8 mouse cellular contexts compared by ENCODE assay signal in genomic region chr5:122643701-122644100, GRCm38 (mm10). TPM values are rescaled to one million over a fixed set of nuclear protein-coding genes. Genes with fewer than 3 reads are reported as not detected.
DNase-seq lines count a peak whose midpoint lies in the region; ATAC-seq lines count a peak whose summit lies in the region.

TSS of gene P2rx7 (plus strand) at chr5:122643911.

- ATAC-seq in common myeloid progenitor, adult 5-6 weeks (replicated peaks; ENCODE audit: low read depth, poor library complexity, severe bottlenecking): peak; percentile 23; the same call in 1 of the 2 replicates
- ATAC-seq in megakaryocyte, adult 5-6 weeks (ENCODE audit: poor library complexity, severe bottlenecking): peak; percentile 74
- no peak; the same call in 1 of the 2 replicates for ATAC-seq in megakaryocyte-erythroid progenitor cell, adult 5-6 weeks (replicated peaks; ENCODE audit: low FRiP score, low TSS enrichment, poor library complexity, severe bottlenecking)

- peak; percentile 16 to 62 for DNase-seq in urinary bladder, adult 18-20 months (ENCODE audit: low spot score in 2 of 2)
- no peak for DNase-seq in urinary bladder, postnatal 10 days (ENCODE audit: low spot score)
- DNase-seq in heart, postnatal 4 days: peak; percentile 66
- DNase-seq in layer of hippocampus, postnatal 10 days (ENCODE audit: low spot score in 2 of 2): peak; percentile 50 to 70
- peak; percentile 38 to 65 for DNase-seq in spleen, postnatal 4 days (ENCODE audit: low spot score in 2 of 2)

RNA-seq across cellular contexts. Expression of gene P2rx7, which starts in this region (rescaled TPM):
- total RNA-seq in common myeloid progenitor, adult 5-6 weeks (2017): 5.2 and 5.3 TPM in 2 replicates
- total RNA-seq in heart, postnatal 4 days (2021): 1 to 10 TPM; 3.1 to 3.5 TPM
- 1 to 10 TPM; 8.6 to 8.9 TPM for total RNA-seq in layer of hippocampus, postnatal 10 days (2021)
- total RNA-seq in megakaryocyte, adult 5-6 weeks (2015): 35.5 and 35.6 TPM in 2 replicates
- total RNA-seq in megakaryocyte, adult 5-6 weeks (2017): 61.2 and 76.5 TPM in 2 replicates
- 1.2 and 3.0 TPM in 2 replicates for total RNA-seq in megakaryocyte-erythroid progenitor cell, adult 5-6 weeks (2014; fragmentation: Nextera tagmentation)
- 1.9 and 2.9 TPM in 2 replicates for total RNA-seq in megakaryocyte-erythroid progenitor cell, adult 5-6 weeks (2017)
